Mouse (Mus musculus): Measurements from ENCODE around the gene Gpld1. TPM values are rescaled to one million over a fixed set of nuclear protein-coding genes. Genes with fewer than 3 reads are reported as not detected.
"Not testable (repeated sequence)": the region's sequence is repeated elsewhere in the genome, so short reads cannot be mapped to it uniquely, and the experiment has no call there.

Gpld1 gene
- total RNA-seq, 2 experiments from 2014 or later: 19.4 to 21.7 TPM

DNA sequence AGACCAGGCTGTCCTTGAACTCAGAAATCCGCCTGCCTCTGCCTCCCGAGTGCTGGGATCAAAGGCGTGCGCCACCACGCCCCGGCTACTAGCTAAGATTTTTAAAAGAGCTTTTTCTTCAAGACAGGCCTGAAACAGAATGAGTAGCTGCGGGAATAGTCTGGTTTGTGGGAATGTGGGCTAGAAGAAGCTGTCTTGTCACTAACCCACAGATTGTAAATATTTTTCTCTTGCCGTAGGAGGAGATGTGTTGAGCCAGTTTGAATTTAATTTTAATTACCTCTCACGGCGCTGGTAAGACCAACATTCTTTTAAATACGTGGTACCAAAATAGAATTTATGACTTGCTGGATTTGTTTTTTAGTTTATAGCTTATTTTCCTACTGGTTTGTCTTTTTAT lies 15.7 kb downstream of the Gpld1 start:
- no peak for TF ChIP-seq CTCF (conservative IDR thresholded peaks at IDR 0.05)
- no peak overlapping the region for H3K4me3 ChIP-seq
- DNase-seq (ENCODE audit: low spot score in 2 of 2): no peak
- H3K27ac ChIP-seq: no peak overlapping the region

DNA sequence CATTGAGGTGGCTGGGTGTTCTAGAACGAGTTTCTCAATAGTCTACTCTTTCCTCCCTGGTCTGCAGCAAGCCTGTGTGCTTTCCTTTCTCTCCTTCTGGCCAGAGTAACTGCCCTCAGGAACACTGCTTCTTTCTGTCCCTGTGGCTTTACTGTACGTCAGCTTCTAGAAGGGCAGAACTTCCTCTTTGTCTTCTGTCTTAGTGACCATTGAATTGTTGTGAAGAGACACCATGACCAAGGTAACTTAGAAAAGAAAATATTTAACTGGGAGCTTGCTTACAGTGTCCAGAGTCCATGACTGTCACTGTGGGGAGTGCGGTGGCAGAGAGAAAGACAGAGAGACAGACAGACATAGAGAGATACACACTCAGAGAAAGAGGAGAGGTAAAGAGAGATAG lies 17.1 kb downstream of the Gpld1 start:
- Histone ChIP-seq H3K4me3 (no peak overlapping the region), H3K27ac (no peak overlapping the region)
- no peak for DNase-seq (ENCODE audit: low spot score in 2 of 2)
- no peak for TF ChIP-seq CTCF (conservative IDR thresholded peaks at IDR 0.05)

DNA sequence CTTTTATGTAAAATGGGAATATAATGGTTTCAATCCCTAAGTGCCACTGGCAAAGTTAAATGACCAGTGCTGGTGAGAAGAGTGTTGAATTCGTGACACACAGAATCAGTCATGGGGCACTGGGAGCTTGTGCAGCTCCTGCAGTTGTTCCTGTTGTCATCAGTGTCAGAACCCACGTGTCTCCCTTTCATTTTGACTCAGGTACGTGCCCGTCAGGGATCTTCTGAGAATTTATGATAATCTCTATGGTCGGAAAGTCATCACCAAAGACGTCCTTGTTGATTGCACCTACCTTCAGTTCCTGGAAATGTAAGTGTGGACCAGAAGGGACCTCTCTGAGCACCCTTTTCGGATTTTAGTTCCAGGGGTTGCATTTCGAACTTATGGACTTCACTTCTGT lies 19.2 kb downstream of the Gpld1 start:
- no peak overlapping the region for H3K27ac ChIP-seq
- no peak for DNase-seq (ENCODE audit: low spot score in 2 of 2)
- TF ChIP-seq CTCF (conservative IDR thresholded peaks at IDR 0.05): no peak
- H3K4me3 ChIP-seq: no peak overlapping the region

DNA sequence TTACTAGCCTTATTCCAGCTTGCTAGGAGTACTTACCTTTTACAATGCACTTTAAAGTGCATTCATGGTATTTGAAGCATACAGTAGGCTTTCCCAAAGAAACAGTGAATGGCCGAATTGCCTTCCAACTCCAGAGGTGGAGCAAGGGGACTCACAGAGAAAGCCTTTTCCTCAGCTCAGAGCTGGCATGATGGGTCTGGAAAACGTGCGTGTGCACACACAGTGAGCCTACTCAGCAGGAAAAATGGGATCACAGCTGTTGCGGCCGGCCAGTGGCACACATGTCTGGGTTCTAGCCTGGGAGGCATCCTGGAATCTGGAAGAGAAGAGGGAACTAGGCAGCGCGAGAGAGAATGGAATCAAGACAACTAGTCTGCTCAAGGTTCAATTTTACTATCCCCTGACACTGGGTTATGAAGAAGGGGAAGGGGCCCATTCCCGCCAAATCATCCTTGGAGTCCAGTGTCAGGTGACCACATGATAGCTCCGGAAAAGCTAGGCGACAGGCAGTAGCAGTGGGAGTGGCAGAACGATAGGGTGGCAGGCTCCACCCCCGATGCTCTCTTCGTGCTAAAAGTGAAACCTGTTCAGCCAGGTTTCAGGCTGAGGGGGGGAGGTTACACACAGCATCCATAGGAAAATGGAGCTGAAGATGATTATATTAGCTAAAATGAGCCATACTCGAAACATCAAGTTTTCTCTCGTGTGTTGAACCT lies 22.3 kb downstream of the Gpld1 start:
- no peak overlapping the region for H3K27ac ChIP-seq
- no peak for TF ChIP-seq CTCF (conservative IDR thresholded peaks at IDR 0.05)
- peak overlapping the region; percentile 33; the same call in 1 of the 2 replicates for H3K4me3 ChIP-seq
- DNase-seq (ENCODE audit: low spot score in 2 of 2): no peak

DNA sequence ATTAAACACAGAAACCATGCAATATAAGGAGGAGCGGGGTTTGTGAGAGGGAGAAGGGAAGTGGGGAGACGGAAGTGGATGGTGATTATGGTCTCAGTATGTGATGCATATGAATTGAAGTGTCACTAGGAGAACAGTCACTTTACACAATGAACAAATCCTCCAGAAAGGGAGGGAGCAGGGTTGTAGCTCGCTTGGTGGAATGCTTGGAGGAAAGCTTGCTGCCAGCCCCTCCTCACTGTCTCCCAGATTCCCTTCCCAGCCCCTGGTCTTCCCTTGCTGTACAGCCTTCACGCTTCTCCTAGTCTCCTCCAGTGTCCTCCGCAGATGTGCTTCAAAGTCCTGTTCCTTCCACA lies 22.9 kb downstream of the Gpld1 start:
- DNase-seq (ENCODE audit: low spot score in 2 of 2): no peak
- peak overlapping the region; percentile 33; the same call in 1 of the 2 replicates for H3K4me3 ChIP-seq
- no peak for TF ChIP-seq CTCF (conservative IDR thresholded peaks at IDR 0.05)
- H3K27ac ChIP-seq: no peak overlapping the region

DNA sequence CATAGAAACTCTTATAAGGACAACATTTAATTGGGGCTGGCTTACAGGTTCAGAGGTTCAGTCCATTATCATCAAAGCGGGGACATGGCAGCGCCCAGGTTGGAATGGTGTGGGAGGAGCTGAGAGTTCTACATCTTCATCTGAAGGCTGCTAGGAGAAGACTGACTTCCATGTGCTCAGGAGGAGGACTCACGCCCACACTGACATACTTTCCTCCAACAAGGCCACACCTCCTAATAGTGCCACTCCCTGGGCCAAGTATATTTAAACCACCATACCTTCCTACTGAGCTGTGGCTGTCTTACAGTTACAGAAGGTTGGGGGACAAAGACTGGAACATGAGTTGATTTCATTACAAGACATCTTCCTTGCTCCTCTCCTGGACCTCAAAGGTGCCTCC lies 28.8 kb downstream of the Gpld1 start:
- not testable (repeated sequence) for H3K27ac ChIP-seq; DNase-seq (ENCODE audit: low spot score in 2 of 2); H3K4me3 ChIP-seq

DNA sequence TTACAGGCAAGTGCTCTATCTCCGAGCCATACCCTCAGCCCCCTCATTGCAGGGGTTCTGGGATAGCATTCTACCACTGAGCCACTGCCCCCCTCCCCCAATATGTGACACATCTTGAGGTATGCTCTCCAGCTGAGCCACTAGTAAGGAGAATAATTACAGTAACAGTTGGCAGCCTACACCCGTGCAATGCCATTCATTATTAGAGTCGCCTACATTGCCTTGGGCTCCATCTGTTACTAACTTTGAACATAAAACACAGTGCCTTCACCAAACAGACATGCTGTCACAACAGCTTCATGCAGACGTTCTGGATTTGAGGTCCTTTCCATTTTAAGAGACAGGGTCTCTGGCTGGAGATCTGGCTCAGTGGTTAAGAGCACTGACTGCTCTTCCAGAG lies 33.4 kb downstream of the Gpld1 start:
- DNase-seq (ENCODE audit: low spot score in 2 of 2): peak; percentile 46 to 63
- no peak overlapping the region for H3K27ac ChIP-seq
- no peak overlapping the region for H3K4me3 ChIP-seq
- no peak for TF ChIP-seq CTCF (conservative IDR thresholded peaks at IDR 0.05)

DNA sequence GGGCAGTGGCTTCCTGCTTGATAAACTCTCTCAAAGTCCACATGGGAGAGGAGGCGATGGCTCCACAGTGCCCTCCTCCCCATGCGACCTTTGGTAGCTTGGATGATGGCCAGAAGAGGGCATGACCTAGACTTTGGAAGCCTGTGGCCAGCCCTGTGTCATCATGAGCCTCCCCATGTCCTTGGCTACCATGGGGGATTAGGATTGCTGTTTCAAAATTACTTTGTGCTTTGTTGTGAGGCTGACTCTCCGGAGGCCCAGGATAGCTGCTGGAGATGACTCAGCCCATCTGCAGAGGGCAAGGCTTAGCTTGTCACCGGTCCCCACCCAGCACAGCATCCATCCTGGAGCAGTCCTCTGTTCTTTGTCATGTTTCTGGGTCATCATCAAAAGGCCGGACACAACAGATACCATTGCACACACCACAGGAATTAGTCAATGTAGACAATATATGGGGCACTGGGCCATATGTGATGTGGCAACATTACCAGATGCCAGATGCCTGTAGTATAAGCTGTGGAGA lies 34.9 kb downstream of the Gpld1 start:
- Histone ChIP-seq H3K4me3 (no peak overlapping the region), H3K27ac (no peak overlapping the region)
- TF ChIP-seq CTCF (conservative IDR thresholded peaks at IDR 0.05): no peak
- no peak for DNase-seq (ENCODE audit: low spot score in 2 of 2)

DNA sequence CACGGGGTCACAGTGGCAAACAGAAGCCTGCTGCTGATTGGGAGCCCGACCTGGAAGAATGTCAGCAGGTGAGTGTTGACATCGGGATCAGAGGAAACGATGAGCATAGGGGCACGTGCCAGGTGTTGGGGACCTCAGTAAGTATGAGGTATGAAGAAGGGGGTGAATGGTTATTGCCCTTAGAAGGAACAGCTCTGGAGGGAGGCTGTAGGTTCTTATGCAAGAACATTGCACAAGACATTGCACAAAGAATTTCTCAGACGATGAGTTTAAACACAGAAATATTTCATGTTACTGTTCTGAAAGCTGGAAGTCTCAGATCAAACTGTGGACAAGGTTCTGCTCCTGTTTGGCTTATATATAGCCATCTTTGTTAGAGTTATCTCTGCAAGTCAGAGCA lies 38.1 kb downstream of the Gpld1 start:
- TF ChIP-seq CTCF (conservative IDR thresholded peaks at IDR 0.05): no peak
- no peak overlapping the region for H3K4me3 ChIP-seq

DNA sequence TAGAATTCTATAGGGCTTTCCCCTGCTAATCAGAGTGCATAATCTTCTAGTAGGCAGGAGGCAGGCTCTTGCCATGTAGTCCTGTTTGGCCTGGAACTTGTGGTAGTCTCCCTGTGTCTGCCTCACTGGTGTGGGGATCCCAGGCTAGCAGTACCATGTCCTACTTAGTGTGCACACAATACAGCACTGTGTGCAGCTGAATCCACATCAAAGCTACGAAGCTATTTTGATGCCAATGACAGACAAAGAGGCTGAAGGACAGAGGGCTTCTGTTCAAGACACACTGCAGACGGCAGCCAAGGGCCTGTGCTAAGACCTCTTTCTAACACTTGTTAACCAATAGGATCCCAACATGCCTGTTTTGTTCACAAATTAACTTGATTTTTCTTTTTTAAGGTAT lies 42.5 kb downstream of the Gpld1 start:
- TF ChIP-seq CTCF (conservative IDR thresholded peaks at IDR 0.05): no peak
- Histone ChIP-seq H3K27ac (peak overlapping the region; percentile 92), H3K4me3 (no peak overlapping the region)
- DNase-seq (ENCODE audit: low spot score in 2 of 2): peak in 1 of 2 experiments; percentile 63

More for the DNA sequence above, 38.1 kb downstream of the Gpld1 start:
- no peak overlapping the region for H3K27ac ChIP-seq
- DNase-seq (ENCODE audit: low spot score in 2 of 2): no peak

DNA sequence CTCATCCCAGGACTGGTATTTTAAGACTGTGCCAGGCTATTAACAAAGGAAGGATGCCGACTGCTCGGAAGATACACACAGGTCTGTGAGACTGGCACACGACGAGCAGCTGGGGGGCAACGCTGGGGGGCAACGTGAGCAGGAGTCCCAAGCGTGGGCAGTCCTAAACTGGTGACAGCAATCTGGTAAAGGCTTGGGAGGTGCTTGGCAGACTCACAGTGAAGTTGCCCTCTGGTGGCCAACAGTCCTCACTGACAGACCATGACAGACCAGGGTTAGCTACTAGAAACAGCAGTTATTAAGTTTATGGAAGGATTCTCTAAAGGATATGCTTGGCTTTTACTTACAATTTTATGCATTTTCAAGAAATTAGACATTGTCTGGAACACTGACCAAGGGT lies 45.4 kb downstream of the Gpld1 start:
- no peak overlapping the region for H3K4me3 ChIP-seq
- TF ChIP-seq CTCF (conservative IDR thresholded peaks at IDR 0.05): peak; percentile 85
- DNase-seq (ENCODE audit: low spot score in 2 of 2): peak; percentile 55 to 60
- H3K27ac ChIP-seq: peak overlapping the region; percentile 56

DNA sequence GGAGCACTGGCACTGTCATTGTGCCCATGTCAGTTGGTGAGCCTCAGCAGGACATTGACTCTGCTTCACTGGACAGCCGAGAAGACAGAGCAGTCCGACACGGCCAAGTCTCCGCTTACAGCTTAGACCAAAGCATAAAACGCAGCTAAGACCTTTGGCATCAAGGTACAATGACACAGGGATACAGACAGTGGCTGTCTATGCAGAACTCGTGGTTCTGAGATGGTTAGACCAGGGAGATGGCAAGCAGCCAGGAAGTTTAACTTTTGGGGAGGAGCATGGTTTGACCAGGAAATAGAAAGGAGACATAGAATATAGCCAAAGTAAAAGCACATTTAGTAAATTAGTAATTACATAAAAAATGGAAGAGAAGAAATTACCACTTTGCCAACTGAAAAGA lies 46.1 kb downstream of the Gpld1 start:
- peak overlapping the region; percentile 56 for H3K27ac ChIP-seq
- peak in 1 of 2 experiments; percentile 5 for DNase-seq (ENCODE audit: low spot score in 2 of 2)
- H3K4me3 ChIP-seq: no peak overlapping the region
- TF ChIP-seq CTCF (conservative IDR thresholded peaks at IDR 0.05): no peak

DNA sequence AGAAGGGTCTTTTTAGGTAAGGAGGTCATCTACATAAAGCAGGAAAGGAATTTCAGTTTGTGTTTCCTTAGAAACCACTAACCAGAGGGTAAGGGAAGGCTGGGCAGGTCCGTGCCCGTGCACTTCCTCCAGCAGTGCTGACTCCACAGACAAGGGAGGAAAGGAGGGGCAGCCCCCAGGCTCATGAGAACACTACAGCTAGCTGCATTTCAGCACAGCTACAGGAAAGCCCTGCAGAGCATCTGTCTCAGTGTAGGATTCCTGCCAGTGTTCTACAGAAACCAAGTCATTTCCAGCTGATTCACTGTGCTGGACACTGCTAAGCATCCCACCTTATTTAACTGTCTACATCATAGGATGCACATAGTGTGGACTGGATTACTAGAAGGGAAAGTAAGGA lies 50.2 kb downstream of the Gpld1 start:
- no peak overlapping the region for H3K4me3 ChIP-seq
- H3K27ac ChIP-seq: peak overlapping the region; percentile 19; the same call in 1 of the 2 replicates
- peak in 1 of 2 experiments; percentile 9 for DNase-seq (ENCODE audit: low spot score in 2 of 2)
- no peak for TF ChIP-seq CTCF (conservative IDR thresholded peaks at IDR 0.05)

DNA sequence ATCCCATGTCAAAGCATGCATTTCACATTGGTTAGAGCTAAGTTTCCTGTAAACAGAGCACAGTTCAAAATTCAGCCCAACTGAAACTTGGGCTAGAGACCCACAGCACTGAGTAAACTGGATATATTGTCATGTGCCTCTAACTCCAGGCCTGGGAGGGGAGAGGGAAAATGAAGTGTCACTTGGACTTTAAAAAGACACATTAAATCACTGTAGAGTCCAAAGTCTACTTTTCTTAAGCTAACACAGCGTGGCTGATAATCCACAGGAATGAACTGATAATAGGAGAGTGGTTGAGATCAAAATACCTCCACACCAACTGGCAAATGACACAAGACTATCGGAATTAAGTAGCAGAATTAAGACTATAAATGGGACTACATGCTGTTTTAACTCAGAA lies 56.6 kb downstream of the Gpld1 start:
- Histone ChIP-seq H3K27ac (no peak overlapping the region), H3K4me3 (no peak overlapping the region)
- DNase-seq (ENCODE audit: low spot score in 2 of 2): peak in 1 of 2 experiments; percentile 1

More for the DNA sequence above, 56.6 kb downstream of the Gpld1 start:
- TF ChIP-seq CTCF (conservative IDR thresholded peaks at IDR 0.05): no peak
